Mouse (Mus musculus): Measurements from ENCODE around the gene H1f0.
A peak's percentile ranks its signal among the peaks of the same experiment; 100 is the strongest.

H1f0 gene

DNA sequence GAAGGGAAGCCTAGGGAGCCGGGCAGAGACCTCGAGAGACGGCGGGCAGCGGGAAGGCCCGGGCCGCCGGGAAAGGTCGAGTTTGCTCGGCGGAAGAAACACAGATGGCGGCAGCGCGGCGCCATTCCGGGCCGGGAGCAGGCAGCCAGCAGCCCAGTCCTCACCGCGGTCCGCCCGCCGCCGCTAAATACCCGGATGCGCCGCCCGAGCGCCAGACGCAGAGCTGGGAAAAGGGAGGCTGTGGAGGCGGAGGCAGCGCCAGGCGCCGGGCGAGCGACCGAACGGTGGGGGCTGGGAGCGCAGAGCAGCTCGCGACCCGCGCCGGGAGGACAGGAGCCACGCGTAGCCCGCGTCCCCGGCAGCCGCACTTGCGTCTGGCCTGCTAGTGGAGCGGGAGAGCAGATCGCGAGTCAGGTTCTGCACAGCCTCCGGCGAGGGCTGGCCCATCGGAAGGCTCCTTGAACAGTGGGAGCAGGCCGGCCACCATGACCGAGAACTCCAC lies at the start of gene H1f0:
Gene H1f0, plus strand, starts transcription at position 214 of the 502 bp plus-strand sequence.
- peak; percentile 67 for DNase-seq (ENCODE audit: low spot score)

GRCm38 (mm10) chr15:78978875-78979274 lies 49.4 kb upstream of the H1f0 start:
- no peak for DNase-seq (ENCODE audit: low spot score)

- DNase-seq (ENCODE audit: low spot score): no peak
These were observed 48.2 kb upstream of the H1f0 start for GRCm38 (mm10) chr15:78980084-78980483.

- DNase-seq (ENCODE audit: low spot score): no peak
These were observed 45.4 kb upstream of the H1f0 start for GRCm38 (mm10) chr15:78982658-78983435.

GRCm38 (mm10) chr15:78983436-78984285 lies 44.6 kb upstream of the H1f0 start:
- no peak for DNase-seq (ENCODE audit: low spot score)

DNA sequence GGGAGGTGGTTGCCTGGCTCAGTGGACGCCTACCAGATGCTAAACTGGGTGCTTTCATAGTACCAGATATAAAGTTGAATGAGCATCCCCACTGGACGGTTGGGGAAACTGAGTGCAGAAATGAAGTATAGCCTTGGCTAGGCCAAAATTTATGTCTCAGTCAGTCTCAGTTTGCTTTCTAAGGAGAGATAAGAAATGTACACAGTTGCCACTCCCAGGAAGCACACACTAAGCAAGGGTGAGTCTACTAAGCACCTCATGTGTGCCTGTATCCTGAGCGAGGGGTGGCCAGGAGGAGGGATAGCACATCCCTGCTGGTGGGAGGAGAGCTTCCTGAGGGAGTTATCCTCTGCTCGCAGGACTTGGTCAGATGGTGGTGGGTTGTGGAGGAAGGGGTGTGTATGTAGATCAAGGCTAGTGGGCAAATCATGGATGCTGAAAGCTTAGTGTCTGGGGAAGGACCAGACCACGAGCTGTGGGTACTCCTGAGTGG lies 43.9 kb upstream of the H1f0 start:
- DNase-seq (ENCODE audit: low spot score): no peak

DNA sequence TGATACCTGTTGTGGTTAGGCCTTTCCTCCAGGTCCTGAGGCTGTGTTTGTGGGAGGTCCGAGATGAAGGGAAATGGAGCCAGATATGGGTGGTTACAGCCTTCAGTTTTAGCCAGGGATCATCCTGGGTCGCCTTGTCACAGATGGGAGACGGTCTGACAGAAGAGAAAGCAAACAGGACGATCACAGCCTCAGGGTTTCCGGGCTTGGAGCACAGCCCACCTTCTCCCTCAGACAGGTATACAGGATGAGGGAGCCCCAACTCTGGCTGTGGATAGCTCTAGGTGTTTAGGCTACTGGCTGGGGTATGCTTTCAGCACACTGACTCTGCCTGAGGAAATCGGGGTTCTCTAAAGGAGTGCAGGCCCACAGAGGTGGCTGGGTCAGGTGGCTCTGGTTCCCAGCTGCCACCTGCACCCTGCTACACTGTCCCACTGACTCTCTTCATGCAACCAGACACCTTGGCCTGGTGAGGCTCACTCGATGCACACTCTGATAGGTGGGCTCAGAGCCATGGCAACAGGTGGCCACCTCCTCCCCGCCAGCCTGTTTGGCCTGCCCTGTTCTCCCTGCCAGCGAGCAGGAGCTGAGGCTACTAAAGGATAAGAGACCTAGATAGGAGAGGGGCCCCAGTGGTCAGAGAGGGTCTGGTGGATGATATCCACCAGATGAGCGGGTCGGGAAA lies 41.6 kb upstream of the H1f0 start:
- DNase-seq (ENCODE audit: low spot score): no peak

DNA sequence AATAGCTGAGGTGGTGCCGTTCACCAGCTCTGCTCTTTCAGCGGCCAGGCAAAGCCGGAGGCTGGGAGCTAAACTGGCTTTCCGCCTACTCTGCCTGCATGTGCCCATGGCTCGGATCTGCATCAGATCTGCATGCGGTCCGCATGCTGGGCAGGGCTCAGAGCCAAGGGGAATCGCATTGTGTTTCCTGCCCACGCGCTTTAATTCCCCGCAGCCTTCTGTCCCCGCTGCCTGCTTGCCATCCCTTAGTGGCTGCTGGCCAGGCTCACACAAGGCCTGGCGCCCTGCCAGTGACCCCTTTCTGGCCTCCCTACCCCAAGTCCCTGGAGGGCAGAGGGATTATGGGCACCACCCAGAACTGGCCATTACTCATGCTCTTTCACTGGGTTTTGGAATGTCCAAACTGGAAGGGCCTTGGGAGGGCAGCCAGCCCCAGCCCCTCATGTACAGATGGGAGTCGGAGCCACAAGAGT lies 39.7 kb upstream of the H1f0 start:
- DNase-seq (ENCODE audit: low spot score): peak; percentile 73

DNA sequence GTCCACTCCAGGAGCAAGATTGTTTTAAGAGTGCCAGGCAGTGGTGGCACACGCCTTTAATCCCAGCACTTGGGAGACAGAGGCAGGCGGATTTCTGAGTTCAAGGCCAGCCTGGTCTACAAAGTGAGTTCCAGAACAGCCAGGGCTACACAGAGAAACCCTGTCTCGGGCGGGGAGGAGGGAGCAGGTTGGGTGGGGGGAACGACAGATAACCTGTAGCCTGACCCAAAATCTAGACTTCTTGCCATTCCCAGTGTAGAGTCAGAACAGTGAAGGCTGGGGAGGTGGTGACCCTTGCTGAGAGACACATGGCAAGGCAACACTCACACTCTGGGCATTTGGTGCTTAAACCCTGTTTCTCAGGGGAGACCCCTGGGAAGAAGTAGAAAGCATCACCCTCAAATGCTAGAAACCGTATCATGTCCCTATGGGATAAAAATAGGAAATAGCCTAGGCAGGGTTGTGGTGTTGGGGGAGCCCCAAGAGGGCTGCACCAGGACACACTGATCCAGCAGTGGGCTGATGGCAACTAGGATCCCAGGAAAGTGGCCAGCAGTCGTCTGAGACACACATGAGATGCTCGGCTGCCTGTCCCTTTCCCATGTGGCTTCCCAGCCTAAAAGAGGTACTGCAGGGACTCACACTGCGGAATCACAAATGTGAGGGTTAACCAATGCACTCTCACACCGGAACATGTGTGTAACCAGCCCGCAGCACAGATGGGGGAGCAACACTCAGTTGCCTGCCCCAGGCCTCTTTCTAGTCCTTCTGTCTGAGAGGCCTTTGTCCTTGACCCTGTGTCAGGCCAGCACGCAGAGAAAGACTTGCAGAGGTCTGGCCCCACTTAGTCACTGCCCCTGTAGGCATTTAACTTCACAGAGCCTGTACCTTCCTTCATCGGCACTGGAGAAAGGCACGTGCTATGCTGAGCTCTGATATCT lies 38.8 kb upstream of the H1f0 start:
- DNase-seq (ENCODE audit: low spot score): no peak

DNA sequence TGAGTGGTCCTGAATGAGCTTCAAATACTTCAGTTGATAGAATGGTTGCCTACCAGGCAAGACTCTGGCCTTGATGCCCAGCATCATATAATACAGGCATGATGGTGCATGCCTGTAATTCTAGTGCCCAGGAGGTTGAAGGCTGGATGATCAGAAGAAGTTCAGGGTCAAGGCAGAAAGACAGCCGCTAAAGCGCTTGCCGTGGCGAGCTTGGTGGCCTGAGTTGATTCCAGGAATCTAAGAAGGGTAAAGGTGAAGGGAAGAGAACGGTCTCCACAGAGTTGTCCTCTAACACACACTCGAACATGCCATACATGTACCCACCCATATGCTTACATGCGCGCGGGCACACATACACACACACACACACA lies 38.2 kb upstream of the H1f0 start:
- no peak for DNase-seq (ENCODE audit: low spot score)

GRCm38 (mm10) chr15:78990970-78991525 lies 37.2 kb upstream of the H1f0 start:
- DNase-seq (ENCODE audit: low spot score): no peak

DNA sequence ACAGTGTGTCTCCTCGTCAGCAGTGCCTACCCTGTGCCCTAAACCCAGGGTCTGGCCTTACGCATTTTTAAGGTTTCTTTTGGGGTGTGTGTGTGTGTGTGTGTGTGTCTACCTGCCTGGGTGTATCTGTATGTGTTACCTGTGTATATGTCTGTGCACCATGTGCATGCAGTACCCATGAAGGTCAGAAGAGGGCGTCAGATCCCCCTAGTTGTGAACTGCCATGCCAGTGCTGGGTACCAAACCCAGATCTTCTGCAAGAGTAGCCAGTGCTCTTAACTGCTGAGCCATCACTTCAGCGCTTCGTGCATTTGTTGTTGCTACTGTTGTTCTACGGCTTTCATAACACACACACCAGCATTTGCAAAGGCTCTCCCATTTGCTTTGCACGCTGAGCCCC lies 36.0 kb upstream of the H1f0 start:
- DNase-seq (ENCODE audit: low spot score): no peak

- DNase-seq (ENCODE audit: low spot score): no peak
These were observed 35.3 kb upstream of the H1f0 start for GRCm38 (mm10) chr15:78992925-78993324.

DNA sequence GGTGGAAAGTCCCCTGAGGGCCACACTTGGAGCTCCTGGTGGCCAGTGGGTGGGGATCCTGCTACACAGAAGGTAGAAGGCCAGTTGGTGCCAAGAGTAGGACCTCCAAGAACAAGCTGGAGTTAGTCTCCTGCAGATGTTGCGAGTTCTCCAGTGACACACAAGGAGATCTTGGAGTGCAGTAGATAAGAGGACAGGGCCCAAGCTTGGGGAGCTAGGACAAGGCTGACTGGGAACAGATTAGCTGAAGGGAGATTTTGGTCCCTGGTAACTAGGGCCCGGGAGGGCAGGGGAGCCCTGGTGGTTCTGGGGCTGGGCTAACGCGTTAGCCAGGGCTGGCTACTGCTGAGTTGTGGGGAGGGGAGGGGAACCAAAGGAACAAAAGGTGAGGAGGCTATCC lies 32.3 kb upstream of the H1f0 start:
- DNase-seq (ENCODE audit: low spot score): no peak

- no peak for DNase-seq (ENCODE audit: low spot score)
These were observed 31.6 kb upstream of the H1f0 start for GRCm38 (mm10) chr15:78996663-78997062.

- no peak for DNase-seq (ENCODE audit: low spot score)
These were observed 29.9 kb upstream of the H1f0 start for GRCm38 (mm10) chr15:78998348-78998747.

GRCm38 (mm10) chr15:78999586-78999985 lies 28.7 kb upstream of the H1f0 start:
- DNase-seq (ENCODE audit: low spot score): no peak

GRCm38 (mm10) chr15:79000357-79000791 lies 27.9 kb upstream of the H1f0 start:
- DNase-seq (ENCODE audit: low spot score): no peak

DNA sequence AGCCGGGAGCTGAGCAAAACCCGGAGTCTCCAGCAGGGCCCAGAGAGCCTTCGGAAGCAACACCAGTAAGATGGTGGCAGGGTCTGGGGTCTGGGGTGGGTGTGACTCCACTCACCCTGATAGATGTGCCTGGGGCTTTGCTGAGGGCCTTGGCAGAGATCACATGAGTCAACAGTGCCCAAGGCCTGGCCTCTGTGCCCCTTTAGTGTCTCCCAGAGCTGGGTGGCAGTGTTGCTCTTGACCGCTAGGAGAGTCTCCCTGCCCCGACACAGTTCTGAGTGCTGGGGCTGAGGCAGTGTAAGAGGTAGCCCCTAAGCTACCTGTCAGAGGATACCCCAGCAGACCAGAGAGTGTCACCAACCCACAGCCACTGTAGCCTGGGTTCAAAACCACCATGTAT lies 26.7 kb upstream of the H1f0 start:
- DNase-seq (ENCODE audit: low spot score): no peak

GRCm38 (mm10) chr15:79002036-79002435 lies 26.2 kb upstream of the H1f0 start:
- no peak for DNase-seq (ENCODE audit: low spot score)

DNA sequence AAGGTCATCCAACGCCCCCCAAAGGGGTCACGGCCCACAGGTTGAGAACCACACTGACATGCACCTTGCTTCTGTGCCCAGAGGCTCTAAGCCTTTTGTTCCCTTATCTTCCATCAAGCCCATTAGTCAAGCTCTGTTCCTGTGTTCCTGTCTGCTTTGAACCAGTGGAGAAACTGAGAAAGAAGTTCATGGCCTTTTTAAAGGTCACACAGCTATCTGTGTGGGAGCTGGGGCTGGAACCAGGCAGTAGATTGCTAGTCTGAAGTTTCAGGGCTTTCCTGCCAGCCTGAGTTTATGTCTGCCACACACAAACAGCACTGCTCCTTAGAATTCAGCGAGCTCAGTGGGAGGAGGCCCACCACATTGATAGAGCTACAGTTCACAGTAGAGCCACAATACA lies 25.2 kb upstream of the H1f0 start:
- DNase-seq (ENCODE audit: low spot score): no peak

All from layer of hippocampus, adult 9-10 months (tissue).